Mouse (Mus musculus) lung, embryonic 15.5 days (tissue): ENCODE measurements around the gene Cntnap5a. TPM values are rescaled to one million over a fixed set of nuclear protein-coding genes. Genes with fewer than 3 reads are reported as not detected.

ENCODE experiments used
- ATAC-seq: fragments of 200-750 bp; cut with Nextera tagmentation; 2 replicates; pipeline ENCODE4 v1.8.0; 2017; ENCODE audit warnings: moderate number of reproducible peaks, borderline replicate concordance; ENCODE audit not compliant: low FRiP score, low TSS enrichment; ENCODE audit errors: extremely low read depth
- H3K27ac ChIP-seq: fragments of 300-500 bp; sonication (generic); 2 replicates; pipeline ENCODE4 v1.5.1; 2015; ENCODE audit warnings: moderate library complexity, mild to moderate bottlenecking, inconsistent platforms
- H3K27me3 ChIP-seq: fragments of 300-500 bp; sonication (generic); 2 replicates; pipeline ENCODE4 v1.6.1; 2015; ENCODE audit warnings: inconsistent platforms
- H3K36me3 ChIP-seq: fragments of 300-500 bp; sonication (generic); 2 replicates; pipeline ENCODE4 v1.6.1; 2015; ENCODE audit warnings: inconsistent platforms
- H3K4me1 ChIP-seq: fragments of 300-500 bp; sonication (generic); 2 replicates; pipeline ENCODE4 v1.6.1; 2015; ENCODE audit warnings: inconsistent platforms
- H3K4me2 ChIP-seq: fragments of 300-500 bp; sonication (generic); 2 replicates; pipeline ENCODE4 v1.6.1; 2015; ENCODE audit warnings: inconsistent platforms, mild to moderate bottlenecking, moderate library complexity
- H3K4me3 ChIP-seq: fragments of 300-500 bp; sonication (generic); 2 replicates; pipeline ENCODE4 v1.5.1; 2015; ENCODE audit warnings: mild to moderate bottlenecking, inconsistent platforms
- H3K9ac ChIP-seq: fragments of 300-500 bp; sonication (generic); 2 replicates; pipeline ENCODE4 v1.6.1; 2015; ENCODE audit warnings: inconsistent platforms
- H3K9me3 ChIP-seq: fragments of 300-500 bp; sonication (generic); 2 replicates; pipeline ENCODE4 v1.6.1; 2016; ENCODE audit warnings: inconsistent platforms
- WGBS: fragments of 180-500 bp; shearing (Covaris S2); methylation state at CpG from one replicate; pipeline ENCODE4 v1.1.7; 2015; 5-methylcytosine and 5-hydroxymethylcytosine counted together
- polyA plus RNA-seq: library from polyadenylated mRNA; unstranded; fragments of >200 nt; fragmentation: Nextera tagmentation; extraction: Ambion mirVana; gene quantifications from 2 replicates; pipeline ENCODE4 v1.2.1, GENCODE M21; 2015

The Cntnap5a gene
- 0.01 TPM in 1 of 2 replicates, not detected in the other for polyA plus RNA-seq

DNA sequence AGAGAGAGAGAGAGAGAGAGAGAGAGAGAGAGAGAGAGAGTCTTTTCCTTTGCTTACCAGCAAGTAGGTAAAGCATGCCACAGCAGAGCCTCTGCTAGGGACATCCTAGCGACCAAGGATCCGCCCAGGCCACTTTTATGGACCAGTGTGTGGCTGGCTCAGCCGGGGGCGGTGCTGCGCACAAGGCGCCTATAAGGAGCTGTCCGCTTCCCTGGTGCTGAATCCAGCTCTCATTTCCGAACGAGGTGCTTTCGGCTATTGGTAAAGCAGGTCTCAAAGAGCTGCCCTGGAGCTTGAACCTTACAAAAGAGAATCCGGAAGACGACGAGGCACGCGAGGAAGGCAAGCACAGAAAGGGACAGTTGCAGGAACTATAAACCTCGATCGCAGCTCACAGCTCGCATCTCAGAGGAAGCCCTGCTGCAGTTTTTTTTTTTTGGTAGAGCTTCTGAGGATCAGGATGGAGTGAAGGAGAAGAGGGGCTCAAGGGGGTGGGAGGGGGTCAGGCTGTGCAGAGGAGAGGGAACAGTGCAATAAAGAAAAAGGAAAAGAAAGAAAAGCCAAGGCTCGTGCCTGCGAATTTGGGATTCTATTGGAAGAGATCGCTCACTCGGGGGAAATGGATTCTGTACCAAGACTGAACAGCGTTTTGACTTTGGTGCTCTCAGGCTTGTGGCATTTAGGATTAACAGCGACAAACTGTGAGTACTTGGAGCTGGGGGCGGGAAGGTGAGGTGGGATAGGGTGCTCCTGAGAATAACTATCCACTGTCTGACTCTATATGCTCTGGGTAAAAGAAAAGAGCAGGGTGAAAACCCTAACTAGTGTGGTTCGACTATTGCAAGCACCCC lies at the start of gene Cntnap5a:
Gene Cntnap5a (plus strand): TSS at position 239 of the 851 bp plus-strand sequence.
- Histone ChIP-seq H3K9me3 (no peaks in the 10 kb centered on the region), H3K36me3 (no peaks in the 10 kb centered on the region), H3K9ac (no peak within 1 kb of the TSS), H3K4me3 (no peak within 1 kb of the TSS), H3K27me3 (no peaks in the 10 kb centered on the region), H3K4me1 (no peaks in the 10 kb centered on the region), H3K4me2 (no peak within 1 kb of the TSS), H3K27ac (no peak within 1 kb of the TSS)
- no peak for ATAC-seq
- WGBS: 13% methylated on average over 26 of the region's 26 CpGs

DNA sequence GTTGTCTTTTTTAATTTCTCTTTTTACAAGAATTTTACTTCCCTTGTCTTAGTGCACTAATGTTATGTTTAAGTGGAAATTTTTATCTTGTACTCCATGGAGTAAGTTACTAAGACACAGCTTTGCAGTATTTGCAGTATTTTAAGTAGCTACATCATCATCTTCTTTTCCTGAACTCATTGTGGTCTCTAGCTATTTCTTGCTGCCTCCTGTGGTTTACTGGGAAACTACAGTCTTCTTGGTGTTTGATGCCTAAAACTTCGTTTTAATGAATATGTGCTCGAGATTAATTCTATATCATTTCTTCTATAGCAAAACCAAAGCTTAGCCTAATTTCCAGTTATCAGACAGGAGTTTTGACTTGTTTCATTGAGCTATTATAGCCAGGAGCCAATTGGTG lies 37.6 kb upstream of the Cntnap5a start:
- H3K27ac ChIP-seq: no peak overlapping the region
- no peaks in the 10 kb centered on the region for H3K9me3 ChIP-seq
- no peaks in the 10 kb centered on the region for H3K36me3 ChIP-seq
- H3K4me2 ChIP-seq: no peak overlapping the region
- no peak for ATAC-seq
- H3K4me3 ChIP-seq: no peak overlapping the region
- 61% methylated on average over 2 of the region's 2 CpGs for WGBS
- no peak overlapping the region for H3K9ac ChIP-seq
- H3K27me3 ChIP-seq: no peaks in the 10 kb centered on the region
- H3K4me1 ChIP-seq: no peaks in the 10 kb centered on the region

DNA sequence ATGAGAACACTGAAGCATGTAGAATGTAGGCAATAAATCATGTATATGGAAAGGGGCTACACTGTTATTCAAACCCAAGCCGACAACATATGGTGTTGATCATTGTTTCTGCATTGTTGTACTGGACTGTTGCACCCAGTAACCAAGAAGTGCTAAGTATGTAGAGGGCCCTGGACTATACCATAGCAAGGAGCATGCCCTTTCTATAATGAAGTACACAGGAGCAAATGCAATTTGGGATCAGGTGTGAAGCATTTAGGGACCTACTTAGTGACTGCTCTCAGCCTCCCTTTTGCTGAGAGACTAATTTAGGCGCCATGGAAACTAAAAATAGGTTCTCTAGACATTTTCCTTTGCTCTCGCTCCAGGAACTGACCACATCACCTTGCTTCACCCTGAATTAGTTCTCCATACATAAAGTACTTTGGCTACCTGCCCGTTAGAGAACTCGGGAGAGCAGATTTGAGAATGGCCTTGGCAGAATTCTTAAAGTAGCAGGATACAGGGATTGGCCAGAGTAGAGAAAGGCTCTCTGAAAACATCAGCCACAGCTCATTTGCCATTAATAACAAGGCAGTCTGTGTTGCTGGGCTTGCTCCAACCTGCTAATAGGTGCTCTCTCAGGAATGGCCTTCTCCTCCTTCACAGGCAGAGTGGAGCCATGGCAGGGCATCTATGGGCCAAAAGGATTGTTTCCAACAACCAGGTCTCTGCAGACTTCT lies 26.1 kb upstream of the Cntnap5a start:
- 70% methylated on average over 5 of the region's 5 CpGs for WGBS
- Histone ChIP-seq H3K36me3 (no peaks in the 10 kb centered on the region), H3K9ac (no peak overlapping the region), H3K9me3 (no peaks in the 10 kb centered on the region), H3K4me1 (no peaks in the 10 kb centered on the region), H3K27me3 (no peaks in the 10 kb centered on the region), H3K4me3 (no peak overlapping the region), H3K27ac (no peak overlapping the region), H3K4me2 (no peak overlapping the region)
- ATAC-seq: no peak

DNA sequence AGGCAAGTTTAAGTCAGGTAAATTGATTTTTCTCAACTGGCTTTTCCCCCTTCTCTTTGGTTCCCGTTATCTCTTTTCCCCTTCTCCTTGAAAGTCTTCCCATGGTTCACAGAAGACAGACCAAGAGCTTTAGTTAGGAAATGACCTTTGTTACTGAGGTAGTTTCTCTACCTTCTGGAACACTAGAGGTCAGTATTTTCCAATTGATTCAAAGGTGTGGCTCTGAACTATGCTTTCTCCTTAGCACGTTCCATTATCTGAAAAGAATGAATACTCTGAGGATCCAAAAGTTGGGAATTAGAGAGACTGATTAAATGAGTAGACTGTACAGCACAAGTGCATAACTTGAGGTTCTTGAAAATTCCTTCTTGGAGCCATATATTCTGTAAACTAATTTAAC lies 1.9 kb downstream of the Cntnap5a start:
- ATAC-seq: no peak
- H3K4me2 ChIP-seq: no peak overlapping the region
- no peaks in the 10 kb centered on the region for H3K9me3 ChIP-seq
- H3K36me3 ChIP-seq: no peaks in the 10 kb centered on the region
- no peak overlapping the region for H3K9ac ChIP-seq
- no peaks in the 10 kb centered on the region for H3K4me1 ChIP-seq
- 29% methylated on average over 2 of the region's 2 CpGs for WGBS
- no peak overlapping the region for H3K4me3 ChIP-seq
- H3K27ac ChIP-seq: no peak overlapping the region
- no peaks in the 10 kb centered on the region for H3K27me3 ChIP-seq

DNA sequence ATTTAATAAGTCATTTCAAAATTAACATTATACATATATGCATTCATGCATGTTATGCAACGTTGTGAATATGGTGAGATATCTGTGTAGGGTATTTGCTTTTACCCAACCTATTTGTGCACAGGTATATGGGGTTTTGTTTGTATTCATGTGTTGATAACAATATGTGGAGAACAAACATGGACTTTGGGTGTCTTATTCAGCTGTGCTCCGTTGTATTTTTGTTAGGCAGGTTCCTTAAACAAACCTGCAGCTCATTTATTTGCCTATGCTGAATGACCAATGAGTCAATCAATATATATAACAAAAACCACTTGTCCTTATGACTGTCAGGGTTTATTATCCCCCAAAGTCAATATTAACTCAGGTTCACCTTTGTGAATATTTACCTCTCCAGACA lies 15.2 kb downstream of the Cntnap5a start:
- H3K4me1 ChIP-seq: no peaks in the 10 kb centered on the region
- WGBS: 49% methylated on average over 2 of the region's 2 CpGs
- no peak overlapping the region for H3K4me2 ChIP-seq
- H3K27ac ChIP-seq: no peak overlapping the region
- no peak for ATAC-seq
- no peak overlapping the region for H3K9ac ChIP-seq
- H3K27me3 ChIP-seq: no peaks in the 10 kb centered on the region
- H3K9me3 ChIP-seq: no peaks in the 10 kb centered on the region
- H3K36me3 ChIP-seq: no peaks in the 10 kb centered on the region
- H3K4me3 ChIP-seq: no peak overlapping the region

DNA sequence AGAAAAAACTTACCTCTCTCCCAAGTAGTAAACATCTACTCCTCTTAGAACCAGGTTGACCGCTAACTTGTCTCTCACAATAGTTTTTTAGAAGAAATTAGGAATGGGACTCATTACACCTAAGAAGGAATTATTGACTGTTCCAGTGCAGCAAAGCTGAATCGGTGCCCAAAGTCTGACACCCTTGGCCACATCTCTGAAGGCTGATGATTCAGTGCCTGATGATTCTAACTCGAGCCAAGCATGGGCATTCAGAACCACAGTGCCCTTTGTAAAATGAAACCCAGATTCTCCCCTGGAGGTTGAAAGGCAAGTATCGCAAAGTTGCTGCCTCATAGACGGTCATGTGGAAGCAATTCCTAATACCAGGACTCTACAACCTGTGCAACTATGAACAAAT lies 58.0 kb downstream of the Cntnap5a start:
- no peaks in the 10 kb centered on the region for H3K36me3 ChIP-seq
- H3K9ac ChIP-seq: no peak overlapping the region
- no peaks in the 10 kb centered on the region for H3K27me3 ChIP-seq
- 81% methylated on average over 5 of the region's 5 CpGs for WGBS
- H3K4me3 ChIP-seq: no peak overlapping the region
- no peak for ATAC-seq
- H3K9me3 ChIP-seq: no peaks in the 10 kb centered on the region
- H3K4me1 ChIP-seq: no peaks in the 10 kb centered on the region
- H3K4me2 ChIP-seq: no peak overlapping the region
- no peak overlapping the region for H3K27ac ChIP-seq

DNA sequence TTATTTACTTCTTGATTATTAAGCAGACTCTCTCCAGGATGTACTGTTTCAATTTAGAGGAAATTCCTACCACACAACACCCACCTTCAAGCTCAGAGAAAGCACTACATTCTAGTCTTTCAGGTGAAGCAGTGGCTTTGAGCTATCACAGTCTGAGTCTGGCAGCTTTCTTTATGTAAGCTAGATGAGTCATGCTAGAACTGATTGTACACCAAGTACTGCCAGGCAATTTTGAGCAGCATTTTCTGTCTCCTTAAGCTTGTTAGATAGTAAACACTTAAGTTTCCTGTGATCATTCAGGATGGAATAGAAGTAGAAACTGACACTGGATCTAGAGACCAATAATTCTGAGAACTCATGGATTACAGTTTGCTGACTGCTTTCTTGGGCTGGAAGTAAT lies 61.0 kb downstream of the Cntnap5a start:
- H3K9me3 ChIP-seq: no peaks in the 10 kb centered on the region
- ATAC-seq: no peak
- no peak overlapping the region for H3K27ac ChIP-seq
- no peaks in the 10 kb centered on the region for H3K4me1 ChIP-seq
- no peak overlapping the region for H3K9ac ChIP-seq
- H3K36me3 ChIP-seq: no peaks in the 10 kb centered on the region
- no peak overlapping the region for H3K4me3 ChIP-seq
- no peak overlapping the region for H3K4me2 ChIP-seq
- no peaks in the 10 kb centered on the region for H3K27me3 ChIP-seq

DNA sequence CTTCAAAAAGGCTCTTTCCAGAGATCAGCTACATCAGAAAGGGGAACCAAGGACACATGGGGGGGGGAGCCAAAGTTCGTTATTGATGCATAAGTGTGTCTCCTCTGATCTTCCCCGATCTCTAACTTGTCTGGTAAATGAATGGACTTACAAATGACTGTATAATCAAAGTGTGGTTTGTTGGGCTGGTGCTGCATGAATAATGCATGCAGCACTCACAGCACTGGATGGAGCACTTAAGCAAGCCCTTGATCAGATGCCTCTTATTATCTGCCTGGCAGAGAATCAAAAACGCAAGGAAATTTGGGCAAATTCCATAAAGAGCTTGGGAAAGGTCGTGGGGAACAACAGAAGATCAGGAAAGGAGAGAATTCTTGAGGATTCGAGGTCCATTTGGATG lies 100.2 kb downstream of the Cntnap5a start:
- no peak overlapping the region for H3K4me3 ChIP-seq
- ATAC-seq: no peak
- no peaks in the 10 kb centered on the region for H3K4me1 ChIP-seq
- no peaks in the 10 kb centered on the region for H3K9me3 ChIP-seq
- H3K27ac ChIP-seq: no peak overlapping the region
- H3K9ac ChIP-seq: no peak overlapping the region
- 48% methylated on average over 5 of the region's 5 CpGs for WGBS
- H3K27me3 ChIP-seq: no peaks in the 10 kb centered on the region
- no peak overlapping the region for H3K4me2 ChIP-seq
- no peaks in the 10 kb centered on the region for H3K36me3 ChIP-seq

DNA sequence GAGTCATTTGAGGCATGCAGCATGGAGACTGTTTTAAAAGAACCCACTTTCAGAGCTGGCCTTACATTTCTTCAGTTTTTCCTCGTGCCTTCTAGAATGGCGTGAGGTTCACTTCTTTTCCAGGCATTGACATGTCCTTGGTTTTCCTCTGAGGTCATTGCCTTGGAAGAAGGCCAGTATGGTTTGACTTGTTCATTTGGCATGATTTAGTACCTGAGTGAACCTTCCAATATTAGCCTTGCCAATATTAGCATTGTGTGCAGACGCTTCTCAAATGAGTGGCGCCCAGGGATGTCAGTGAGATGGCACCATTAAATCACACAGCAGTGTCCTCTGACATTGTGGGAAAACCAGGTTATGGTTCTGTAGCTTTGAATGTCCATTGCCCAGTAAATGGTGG lies 158.0 kb downstream of the Cntnap5a start:
- H3K4me2 ChIP-seq: no peak overlapping the region
- no peaks in the 10 kb centered on the region for H3K4me1 ChIP-seq
- H3K9ac ChIP-seq: no peak overlapping the region
- H3K27me3 ChIP-seq: no peaks in the 10 kb centered on the region
- H3K27ac ChIP-seq: no peak overlapping the region
- no peak for ATAC-seq
- H3K9me3 ChIP-seq: no peaks in the 10 kb centered on the region
- H3K4me3 ChIP-seq: no peak overlapping the region
- 77% methylated on average over 4 of the region's 4 CpGs for WGBS
- no peaks in the 10 kb centered on the region for H3K36me3 ChIP-seq

DNA sequence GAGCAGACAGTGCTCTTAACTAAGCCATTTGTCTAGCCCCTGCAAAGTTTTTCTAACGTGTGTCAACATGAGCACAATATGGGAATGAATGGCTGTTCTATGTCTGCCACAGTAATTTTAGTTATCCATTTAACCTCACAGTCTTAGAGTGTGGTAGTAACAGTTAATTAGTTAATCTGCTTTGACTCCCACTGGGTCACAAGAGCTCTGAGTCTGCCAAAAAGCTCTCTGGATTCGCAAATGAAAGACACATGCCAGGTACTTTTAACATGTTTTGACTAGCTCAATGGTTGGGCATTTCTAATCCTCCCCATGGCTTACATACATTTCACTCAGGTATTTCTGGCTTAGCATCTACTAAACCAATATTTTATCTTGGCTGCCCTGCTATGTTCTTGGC lies 163.0 kb downstream of the Cntnap5a start:
- H3K9me3 ChIP-seq: no peaks in the 10 kb centered on the region
- H3K4me3 ChIP-seq: no peak overlapping the region
- H3K9ac ChIP-seq: no peak overlapping the region
- WGBS: 53% methylated on average over 2 of the region's 2 CpGs
- no peak for ATAC-seq
- no peaks in the 10 kb centered on the region for H3K4me1 ChIP-seq
- H3K27ac ChIP-seq: no peak overlapping the region
- H3K4me2 ChIP-seq: no peak overlapping the region
- H3K27me3 ChIP-seq: no peaks in the 10 kb centered on the region
- no peaks in the 10 kb centered on the region for H3K36me3 ChIP-seq

DNA sequence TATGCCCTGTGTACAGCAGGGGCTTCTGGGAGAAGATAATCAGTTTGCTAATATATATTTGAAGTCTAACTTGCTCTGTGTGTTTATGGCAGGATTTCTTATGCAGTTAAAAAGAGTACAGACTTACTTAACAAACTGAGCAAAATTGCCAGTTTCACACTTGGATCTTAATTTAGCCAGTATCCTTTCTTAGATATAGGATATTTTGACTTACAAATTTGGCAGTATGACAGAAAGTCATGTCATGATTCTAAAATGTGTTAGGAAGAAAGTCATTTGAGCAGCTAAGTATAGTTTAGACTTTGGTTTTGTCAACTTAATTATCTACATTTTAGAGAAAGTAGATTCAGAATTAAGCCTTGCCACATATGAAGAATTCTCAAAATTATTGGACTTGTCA lies 167.7 kb downstream of the Cntnap5a start:
- Histone ChIP-seq H3K27me3 (no peaks in the 10 kb centered on the region), H3K9ac (no peak overlapping the region), H3K4me1 (no peaks in the 10 kb centered on the region), H3K36me3 (no peaks in the 10 kb centered on the region), H3K4me3 (no peak overlapping the region), H3K27ac (no peak overlapping the region), H3K9me3 (no peaks in the 10 kb centered on the region), H3K4me2 (no peak overlapping the region)
- ATAC-seq: no peak

DNA sequence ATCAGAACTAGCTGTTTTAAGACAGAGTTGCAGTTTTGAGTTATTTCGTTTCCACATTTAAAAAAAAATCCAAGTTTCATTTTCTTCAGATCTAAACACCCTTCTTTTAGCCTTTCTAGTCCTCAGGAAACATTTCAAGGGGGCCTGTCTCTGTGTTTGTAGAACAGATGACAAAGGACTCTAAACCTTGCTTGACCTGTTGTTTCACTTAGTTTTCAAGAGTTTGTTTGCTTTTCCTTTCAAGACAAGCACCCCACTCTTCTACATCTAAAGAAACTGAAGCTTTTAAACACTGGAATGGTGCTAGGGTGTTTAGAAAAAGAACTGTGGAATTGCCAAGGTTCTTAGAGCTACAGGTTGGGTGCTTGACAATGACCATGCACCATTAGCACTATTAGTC lies 233.8 kb downstream of the Cntnap5a start:
- no peak for ATAC-seq
- Histone ChIP-seq H3K4me1 (no peaks in the 10 kb centered on the region), H3K36me3 (no peaks in the 10 kb centered on the region), H3K4me2 (no peak overlapping the region), H3K27me3 (no peaks in the 10 kb centered on the region), H3K27ac (no peak overlapping the region), H3K9me3 (no peaks in the 10 kb centered on the region), H3K4me3 (no peak overlapping the region), H3K9ac (no peak overlapping the region)
- 19% methylated on average over 1 of the region's 1 CpGs for WGBS
